Mouse (Mus musculus): ENCODE results near the gene H2afj.

The H2afj gene

GRCm38 (mm10) chr6:136805409-136805775, 2.7 kb upstream of the H2afj start:
- DNase-seq (ENCODE audit: low spot score in 2 of 2) = no peak

DNA sequence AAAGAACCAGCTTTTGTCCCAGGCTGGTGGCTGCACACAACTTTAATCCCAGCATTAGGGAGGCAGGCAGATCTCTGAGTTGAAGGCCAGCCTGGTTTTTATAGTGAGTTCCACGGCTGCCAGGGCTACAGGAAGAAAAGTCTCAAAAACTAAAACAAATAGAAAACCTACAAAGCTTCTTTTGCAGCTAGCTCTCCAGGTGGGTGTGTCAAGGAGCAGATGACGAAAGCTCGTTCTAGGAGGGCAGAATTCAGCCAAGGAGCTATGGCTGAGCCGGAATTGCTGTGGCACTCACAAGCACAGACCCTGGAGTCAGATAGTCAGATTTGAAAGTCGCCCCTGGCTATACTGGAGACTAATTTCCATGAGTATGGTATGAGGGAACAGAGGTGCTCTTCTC, 1.2 kb upstream of the H2afj start:
- no peak for DNase-seq (ENCODE audit: low spot score in 2 of 2)

- no peak for DNase-seq (ENCODE audit: low spot score in 2 of 2)
These were observed 540 bp upstream of the H2afj start for GRCm38 (mm10) chr6:136807395-136808013.

DNA sequence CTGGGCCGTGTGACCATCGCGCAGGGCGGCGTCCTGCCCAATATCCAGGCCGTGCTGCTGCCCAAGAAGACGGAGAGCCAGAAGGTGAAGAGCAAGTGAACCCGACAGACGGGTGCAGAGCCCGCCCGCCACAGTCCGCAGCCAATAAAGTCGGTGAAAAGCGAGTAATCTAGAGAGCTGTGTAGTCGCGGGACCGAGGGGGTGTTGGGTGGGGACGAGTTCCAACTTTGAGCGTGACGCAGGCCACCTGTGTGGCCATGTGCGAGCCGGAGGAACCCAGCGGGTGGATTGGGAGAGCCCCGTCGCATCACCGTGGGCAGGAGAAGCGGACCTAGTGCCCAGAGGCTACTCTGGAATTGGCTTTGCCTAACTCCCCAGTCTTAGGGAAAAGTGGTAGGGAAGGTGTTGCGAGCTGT, 595 bp downstream of the H2afj start:
- DNase-seq (ENCODE audit: low spot score in 2 of 2) = peak; percentile 53 to 54

GRCm38 (mm10) chr6:136809077-136809476, 1.0 kb downstream of the H2afj start:
- DNase-seq (ENCODE audit: low spot score in 2 of 2) = peak; percentile 55 to 65

- no peak for DNase-seq (ENCODE audit: low spot score in 2 of 2)
These were observed 1.6 kb downstream of the H2afj start for GRCm38 (mm10) chr6:136809673-136810072.

GRCm38 (mm10) chr6:136811196-136811595, 3.2 kb downstream of the H2afj start:
- no peak for DNase-seq (ENCODE audit: low spot score in 2 of 2)

DNA sequence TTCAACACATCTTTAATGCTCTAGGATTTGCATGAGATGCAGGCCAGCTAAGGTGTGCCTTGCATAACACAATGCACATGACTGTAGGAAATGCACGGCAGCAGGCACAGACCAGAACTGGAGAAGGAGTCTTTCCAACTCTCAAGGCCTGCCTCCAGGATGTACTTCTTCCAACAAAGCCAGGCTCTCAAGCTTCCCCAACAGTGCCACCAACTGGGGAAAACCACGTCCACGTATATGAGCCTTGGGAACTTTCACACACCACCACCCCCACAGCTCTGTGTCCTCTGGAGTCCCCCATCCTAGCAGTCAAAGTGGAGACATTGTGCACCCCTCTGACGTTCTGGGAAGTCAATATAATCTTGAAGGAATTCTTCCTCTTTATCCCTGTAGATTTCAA, 5.1 kb downstream of the H2afj start:
- peak in 1 of 2 experiments; percentile 39 for DNase-seq (ENCODE audit: low spot score in 2 of 2)

DNA sequence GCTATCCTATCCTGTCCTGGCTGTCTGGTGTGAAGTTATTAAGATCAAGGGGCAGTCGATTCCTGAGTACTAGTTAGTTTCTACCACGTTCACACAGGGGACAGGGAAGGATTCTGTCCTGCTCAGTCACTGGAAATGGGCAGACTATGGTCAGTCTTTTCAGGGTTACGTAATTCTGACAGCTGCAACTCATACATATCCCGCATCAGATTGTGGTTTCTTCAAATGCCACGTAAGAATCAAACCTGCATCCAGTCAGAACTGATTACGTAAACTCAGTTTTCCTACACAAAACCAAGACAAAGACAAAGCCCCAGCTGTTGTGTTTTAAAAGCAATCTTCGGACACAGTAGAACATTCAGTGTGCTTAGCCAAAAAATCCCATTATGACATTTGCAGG, 7.3 kb downstream of the H2afj start:
- DNase-seq (ENCODE audit: low spot score in 2 of 2) = no peak

- DNase-seq (ENCODE audit: low spot score in 2 of 2) = no peak
These were observed 8.8 kb downstream of the H2afj start for GRCm38 (mm10) chr6:136816826-136817225.

- DNase-seq (ENCODE audit: low spot score in 2 of 2) = peak; percentile 85
These were observed 9.5 kb downstream of the H2afj start for GRCm38 (mm10) chr6:136817549-136817948.

DNA sequence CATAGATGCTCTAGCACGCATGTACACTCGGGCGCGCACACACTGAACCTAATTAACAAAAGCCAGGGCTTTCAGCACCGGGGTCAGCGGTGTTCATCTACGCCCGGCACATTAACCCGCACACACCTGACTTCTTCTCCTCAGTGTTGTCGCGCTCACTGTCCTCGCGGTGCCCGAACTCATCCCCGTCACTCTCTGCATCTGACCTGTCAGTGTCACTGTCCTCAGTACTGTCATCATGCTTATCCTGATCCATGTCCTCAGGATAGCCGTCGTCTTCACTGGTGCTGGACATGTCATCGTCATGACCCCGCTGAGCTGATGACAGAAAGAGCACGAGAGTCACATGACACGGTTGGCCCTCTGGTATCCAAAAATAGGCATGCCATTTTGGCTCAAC, 12.3 kb downstream of the H2afj start:
- no peak for DNase-seq (ENCODE audit: low spot score in 2 of 2)

DNA sequence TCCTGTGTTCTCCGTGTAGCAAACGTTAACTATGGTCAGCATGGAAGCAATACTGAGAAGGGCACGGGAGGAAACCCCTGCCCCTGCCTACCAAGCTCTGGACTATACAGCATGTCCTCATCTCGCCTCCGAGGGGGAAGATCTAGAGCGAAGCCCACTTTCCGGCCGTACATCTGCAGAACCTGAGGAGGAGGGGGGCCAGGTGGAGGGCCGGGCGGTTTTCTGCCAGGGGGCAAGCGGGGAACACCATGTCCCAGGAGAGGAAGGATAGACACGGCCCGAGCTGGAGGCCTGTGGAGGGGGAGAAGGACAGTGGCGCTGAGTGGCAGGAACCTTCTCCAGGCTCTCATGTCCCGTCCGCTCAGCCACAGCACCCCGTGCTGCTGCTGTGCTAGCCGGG, 13.0 kb downstream of the H2afj start:
- DNase-seq (ENCODE audit: low spot score in 2 of 2) = no peak

DNA sequence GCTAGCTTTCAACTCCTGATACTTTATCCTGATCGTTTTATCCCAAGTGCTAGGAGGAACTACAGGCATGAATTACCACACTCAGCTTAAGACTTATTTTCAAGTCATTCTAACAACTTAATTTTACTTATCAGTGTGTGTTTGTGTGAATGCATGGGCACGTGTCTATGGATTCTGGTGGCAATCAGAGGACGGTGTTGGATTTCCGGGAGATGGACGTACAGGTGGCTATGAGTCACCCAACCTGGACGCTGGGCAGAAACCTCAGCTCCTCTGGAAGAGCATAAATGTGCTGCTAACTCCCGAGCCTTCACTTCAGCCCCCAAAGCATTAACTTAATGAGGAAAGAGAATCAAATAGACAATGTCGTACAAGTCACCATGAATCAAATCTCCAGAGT, 16.9 kb downstream of the H2afj start:
- no peak for DNase-seq (ENCODE audit: low spot score in 2 of 2)

- DNase-seq (ENCODE audit: low spot score in 2 of 2) = no peak
These were observed 19.1 kb downstream of the H2afj start for GRCm38 (mm10) chr6:136827116-136827515.

DNA sequence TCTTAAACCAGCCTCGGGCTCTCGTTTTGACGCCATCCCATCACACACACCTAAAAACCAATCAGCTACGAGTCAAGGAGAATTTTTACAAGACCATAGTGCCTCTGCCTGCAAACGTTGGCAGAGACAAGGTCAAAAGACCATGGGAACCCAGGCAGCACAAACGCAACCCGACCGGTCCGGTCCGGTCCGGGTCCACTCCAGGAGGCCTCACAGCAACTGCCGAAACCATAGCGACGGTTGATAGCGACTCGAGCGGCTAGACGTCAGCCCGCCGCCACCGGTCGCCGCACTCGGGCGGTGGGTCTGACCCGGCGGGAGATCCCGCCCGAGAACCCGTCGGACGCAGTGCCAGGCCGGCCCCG, 19.5 kb downstream of the H2afj start, which contains the start of gene BC049715:
Gene BC049715 (plus strand): TSS at position 111 of the 365 bp plus-strand sequence.
- no peak for DNase-seq (ENCODE audit: low spot score in 2 of 2)

GRCm38 (mm10) chr6:136827881-136828561, 20.0 kb downstream of the H2afj start, which contains the start of gene Wbp11:
Gene Wbp11, minus strand, starts transcription at chr6:136828233.
- DNase-seq (ENCODE audit: low spot score in 2 of 2) = peak; percentile 96 to 97

DNA sequence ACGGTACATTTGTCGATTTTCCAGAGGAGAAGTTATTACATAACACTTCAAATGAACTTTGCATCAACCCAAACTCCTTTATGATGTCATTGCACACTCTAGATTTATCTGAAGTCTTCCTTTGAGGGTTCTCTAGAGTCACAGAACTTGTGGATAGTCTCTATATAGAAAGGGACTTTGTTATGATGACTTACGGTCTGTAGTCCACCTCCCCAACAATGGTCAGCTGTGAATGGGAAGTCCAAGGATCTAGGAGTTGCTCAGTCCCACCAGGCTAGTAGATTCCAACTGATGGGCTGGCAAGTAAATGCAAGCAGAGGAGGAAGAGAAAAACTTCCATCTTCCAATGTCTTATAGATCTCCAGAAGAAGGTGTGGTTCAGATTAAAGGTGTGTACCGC, 20.6 kb downstream of the H2afj start:
- no peak for DNase-seq (ENCODE audit: low spot score in 2 of 2)

DNA sequence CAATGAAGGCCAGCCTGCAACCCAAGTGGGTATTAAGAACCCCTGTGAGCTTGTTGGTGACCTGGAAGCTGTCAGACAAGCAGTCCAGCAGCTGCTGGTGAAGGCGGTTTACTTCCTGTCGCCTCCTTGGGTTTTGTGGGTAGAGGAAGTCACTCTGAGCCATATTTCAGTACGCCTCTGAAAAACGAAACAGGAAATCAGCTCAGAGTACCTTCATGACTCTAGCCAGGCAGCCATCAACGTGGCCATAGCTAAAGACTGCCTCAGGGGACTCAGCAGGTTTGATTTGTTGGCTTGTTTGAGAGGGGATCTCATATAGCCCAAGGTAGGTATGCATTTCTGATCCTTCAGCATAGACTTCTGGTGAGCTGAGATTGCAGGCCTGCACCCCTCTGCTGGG, 23.7 kb downstream of the H2afj start:
- DNase-seq (ENCODE audit: low spot score in 2 of 2) = no peak

DNA sequence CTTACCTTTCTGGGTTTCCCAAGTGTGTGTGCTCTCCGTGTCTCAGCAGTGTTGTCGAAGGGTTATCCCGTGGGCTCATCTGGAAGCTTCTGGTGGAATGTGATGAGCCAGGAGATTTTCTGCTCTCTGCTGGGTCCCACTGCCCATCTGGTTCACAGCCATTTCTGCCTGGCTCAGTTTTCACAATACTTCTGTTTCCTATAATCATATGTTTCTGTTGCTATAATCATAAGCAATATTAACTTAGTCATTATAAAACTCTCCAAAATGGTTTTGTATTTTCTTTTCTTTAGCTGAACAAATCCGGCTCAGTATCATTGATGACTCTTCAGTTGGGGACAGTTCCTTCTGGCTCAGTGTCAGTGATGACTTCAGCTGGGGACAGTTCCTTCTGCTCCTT, 27.3 kb downstream of the H2afj start, which contains the start of gene Smco3:
Gene Smco3 (minus strand): TSS at position 101 of the 400 bp plus-strand sequence.
- DNase-seq (ENCODE audit: low spot score in 2 of 2) = no peak

DNA sequence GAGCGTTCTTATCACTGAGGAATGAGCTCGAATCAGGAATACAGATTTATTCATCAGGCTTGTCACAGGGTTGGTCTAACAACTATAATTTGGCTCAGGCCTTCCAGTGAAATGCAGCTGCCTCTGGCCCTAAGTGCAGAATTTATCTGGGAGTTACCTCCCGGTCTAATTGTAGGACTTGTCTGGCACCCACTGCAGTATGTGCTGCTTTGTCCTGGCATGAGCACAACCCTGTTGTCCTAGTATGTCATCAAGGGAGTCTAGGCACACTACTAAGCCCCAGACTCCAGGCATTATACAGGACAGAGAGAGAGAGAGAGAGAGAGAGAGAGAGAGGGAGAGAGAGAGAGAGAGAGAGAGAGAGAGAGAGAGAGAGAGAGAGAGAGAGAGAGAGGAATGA, 29.3 kb downstream of the H2afj start:
- DNase-seq (ENCODE audit: low spot score in 2 of 2) = no peak

GRCm38 (mm10) chr6:136844903-136845302, 36.9 kb downstream of the H2afj start:
- DNase-seq (ENCODE audit: low spot score in 2 of 2) = no peak

GRCm38 (mm10) chr6:136845706-136846480, 37.8 kb downstream of the H2afj start:
- no peak for DNase-seq (ENCODE audit: low spot score in 2 of 2)
